8 mouse cellular contexts compared by ENCODE assay signal in the genomic region with DNA sequence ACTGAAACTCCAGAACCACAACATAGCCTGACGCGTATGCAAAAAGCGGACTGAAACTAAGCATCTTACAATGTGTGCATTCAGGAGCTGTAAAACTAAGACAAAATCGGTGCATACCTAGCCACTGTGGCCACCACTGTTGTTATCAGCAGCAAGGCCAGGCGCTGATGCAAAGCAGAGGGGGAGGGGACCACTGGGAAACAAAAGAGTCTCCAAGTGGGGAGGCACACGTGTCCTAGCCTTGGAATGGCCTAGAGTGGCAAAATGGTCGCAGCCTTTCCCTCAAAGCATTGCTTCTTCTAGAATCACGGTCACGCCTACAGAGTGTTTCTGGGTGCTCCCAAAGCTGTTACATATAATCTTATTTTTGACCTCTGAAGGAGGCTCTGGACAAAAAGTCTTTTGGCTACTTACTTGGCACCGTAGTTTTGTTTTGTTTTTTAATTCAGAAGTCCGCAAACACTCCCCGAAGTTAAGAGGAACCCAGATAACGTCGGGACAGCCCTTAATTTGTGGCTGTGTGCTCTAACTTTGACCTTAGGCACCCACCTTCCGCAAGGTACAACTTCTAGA. TPM values are rescaled to one million over a fixed set of nuclear protein-coding genes. Genes with fewer than 3 reads are reported as not detected.
DNase-seq lines count a peak whose midpoint lies in the region; ATAC-seq and TF ChIP-seq lines count a peak whose summit lies in the region.

No protein-coding gene starts in this region.

- TF ChIP-seq CTCF in C2C12 (IDR thresholded peaks at IDR 0.05; ENCODE audit: control insufficient read depth, insufficient read depth, insufficient read length), result no peak
- TF ChIP-seq CTCF in kidney, postnatal 0 days (IDR thresholded peaks at IDR 0.05; ENCODE audit: low read depth), result no peak

- peak overlapping the region; percentile 85 for H3K4me2 ChIP-seq in heart, embryonic 11.5 days
- peak overlapping the region; percentile 91 for H3K4me2 ChIP-seq in kidney, postnatal 0 days (ENCODE audit: low read length)
- H3K4me2 ChIP-seq in liver, embryonic 16.5 days (ENCODE audit: low read depth, low read length), result peak overlapping the region; percentile 71
- H3K4me2 ChIP-seq in neural tube, embryonic 11.5 days (ENCODE audit: low read depth), result peak overlapping the region; percentile 90

- peaks cover 57% of the 10 kb centered on the region for H3K79me3 ChIP-seq in C2C12 (ENCODE audit: low read depth)

- no peaks in the 10 kb centered on the region for H3K9me3 ChIP-seq in heart, embryonic 11.5 days (replicated peaks; ENCODE audit: control insufficient read depth, low read length)
- no peaks in the 10 kb centered on the region for H3K9me3 ChIP-seq in kidney, postnatal 0 days (replicated peaks; ENCODE audit: low read length)
- no peaks in the 10 kb centered on the region for H3K9me3 ChIP-seq in liver, embryonic 16.5 days (replicated peaks; ENCODE audit: control insufficient read depth, low read length)
- H3K9me3 ChIP-seq in neural tube, embryonic 11.5 days (ENCODE audit: control insufficient read depth, low read length), result no peaks in the 10 kb centered on the region

- H3K27ac ChIP-seq in heart, embryonic 11.5 days (ENCODE audit: low read depth, low read length), result peak overlapping the region; percentile 87
- H3K27ac ChIP-seq in kidney, postnatal 0 days, result peak overlapping the region; percentile 80
- H3K27ac ChIP-seq in liver, embryonic 16.5 days (ENCODE audit: low read length), result peak overlapping the region; percentile 90
- H3K27ac ChIP-seq in neural tube, embryonic 11.5 days (ENCODE audit: low read depth, low read length), result no peak overlapping the region

- H3K4me3 ChIP-seq in C2C12 (ENCODE audit: insufficient read depth, poor library complexity, severe bottlenecking), result peak overlapping the region; percentile 93
- peak overlapping the region; percentile 97 for H3K4me3 ChIP-seq in heart, embryonic 11.5 days (ENCODE audit: low read depth, low read length)
- peak overlapping the region; percentile 76 for H3K4me3 ChIP-seq in kidney, postnatal 0 days (replicated peaks; ENCODE audit: low read depth, low read length)
- H3K4me3 ChIP-seq in liver, embryonic 16.5 days (ENCODE audit: low read depth, low read length), result peak overlapping the region; percentile 90
- peak overlapping the region; percentile 84 for H3K4me3 ChIP-seq in neural tube, embryonic 11.5 days (ENCODE audit: low read depth, low read length)

- H3K36me3 ChIP-seq in C2C12 (ENCODE audit: control insufficient read depth, insufficient read depth), result peaks cover 32% of the 10 kb centered on the region
- H3K36me3 ChIP-seq in heart, embryonic 11.5 days (ENCODE audit: control insufficient read depth, insufficient read depth, low read length), result 0 out of 2 replicates have a peak, but pooled peaks cover 4% of the 10 kb centered on the region
- H3K36me3 ChIP-seq in kidney, postnatal 0 days (ENCODE audit: insufficient read depth, low read length), result peaks cover 7% of the 10 kb centered on the region
- H3K36me3 ChIP-seq in liver, embryonic 16.5 days (ENCODE audit: control insufficient read depth, insufficient read depth), result no peaks in the 10 kb centered on the region; the same call in 1 of the 2 replicates
- H3K36me3 ChIP-seq in neural tube, embryonic 11.5 days (ENCODE audit: control insufficient read depth, insufficient read depth, low read length), result no peaks in the 10 kb centered on the region

- H3K4me1 ChIP-seq in heart, embryonic 11.5 days (ENCODE audit: control insufficient read depth, insufficient read depth, low read length), result peaks cover 17% of the 10 kb centered on the region
- H3K4me1 ChIP-seq in kidney, postnatal 0 days (replicated peaks; ENCODE audit: insufficient read depth, low read length), result peaks cover 9% of the 10 kb centered on the region
- peaks cover 62% of the 10 kb centered on the region for H3K4me1 ChIP-seq in liver, embryonic 16.5 days (ENCODE audit: control insufficient read depth, low read depth, low read length)
- peaks cover 10% of the 10 kb centered on the region for H3K4me1 ChIP-seq in neural tube, embryonic 11.5 days (ENCODE audit: control insufficient read depth, insufficient read depth, low read length)

- peak overlapping the region; percentile 97 for H3K9ac ChIP-seq in heart, embryonic 11.5 days (ENCODE audit: low read depth, low read length)
- H3K9ac ChIP-seq in kidney, postnatal 0 days (ENCODE audit: low read depth, low read length), result peak overlapping the region; percentile 89
- peak overlapping the region; percentile 94 for H3K9ac ChIP-seq in liver, embryonic 16.5 days (ENCODE audit: low read depth, low read length)
- H3K9ac ChIP-seq in neural tube, embryonic 11.5 days (ENCODE audit: low read length), result peak overlapping the region; percentile 89

- peaks cover 60% of the 10 kb centered on the region for H3K79me2 ChIP-seq in C2C12 (ENCODE audit: control insufficient read depth, insufficient read depth)

- DNase-seq in adipocyte (ENCODE audit: low spot score), result peak; percentile 54
- peak; percentile 51 for DNase-seq in embryo, embryonic 11.5 days (ENCODE audit: low read depth, low spot score)
- peak; percentile 75 for DNase-seq in kidney, postnatal 0 days (ENCODE audit: low spot score)
- peak; percentile 67 for DNase-seq in neural tube, embryonic 11.5 days (ENCODE audit: low spot score)

- no peaks in the 10 kb centered on the region for H3K27me3 ChIP-seq in C2C12 (ENCODE audit: control insufficient read depth, insufficient read depth, insufficient read length)
- no peaks in the 10 kb centered on the region for H3K27me3 ChIP-seq in heart, embryonic 11.5 days (ENCODE audit: control insufficient read depth, insufficient read depth, low read length)
- no peaks in the 10 kb centered on the region; the same call in 1 of the 2 replicates for H3K27me3 ChIP-seq in kidney, postnatal 0 days (ENCODE audit: insufficient read depth, low read length)
- H3K27me3 ChIP-seq in liver, embryonic 16.5 days (ENCODE audit: control insufficient read depth, insufficient read depth, low read depth, low read length), result no peaks in the 10 kb centered on the region
- no peaks in the 10 kb centered on the region for H3K27me3 ChIP-seq in neural tube, embryonic 11.5 days (ENCODE audit: control insufficient read depth, insufficient read depth, low read length)

- 2% methylated on average over 15 of the region's 15 CpGs for WGBS in heart, embryonic 11.5 days (ENCODE audit: insufficient replicate concordance)
- 3% methylated on average over 15 of the region's 15 CpGs for WGBS in kidney, postnatal 0 days
- WGBS in liver, embryonic 16.5 days (ENCODE audit: insufficient replicate concordance), result under 1% methylated on average over 15 of the region's 15 CpGs
- 3% methylated on average over 15 of the region's 15 CpGs for WGBS in neural tube, embryonic 11.5 days

- peak; percentile 66; the same call in 1 of the 2 replicates for ATAC-seq in heart, embryonic 11.5 days (replicated peaks; ENCODE audit: insufficient number of reproducible peaks, low FRiP score, low TSS enrichment)
- ATAC-seq in kidney, postnatal 0 days (replicated peaks; ENCODE audit: low FRiP score, low read depth), result peak; percentile 61
- peak; percentile 7; the same call in 1 of the 2 replicates for ATAC-seq in liver, embryonic 16.5 days (ENCODE audit: low read depth)
- ATAC-seq in neural tube, embryonic 11.5 days (ENCODE audit: insufficient read depth, low FRiP score, low TSS enrichment), result peak; percentile 62
- ATAC-seq in monocyte, adult 5-6 weeks (replicated peaks; ENCODE audit: insufficient number of reproducible peaks, low FRiP score, low TSS enrichment, poor library complexity, severe bottlenecking), result no peak

- peak overlapping the region; percentile 92 for H3ac ChIP-seq in C2C12 (ENCODE audit: control insufficient read depth, insufficient read length, low read depth)

TF ChIP-seq in C2C12, 6 proteins besides CTCF, POLR2A, EP300 and RAD21:
- TF ChIP-seq MYOD1 (IDR thresholded peaks at IDR 0.05; ENCODE audit: control insufficient read depth, insufficient read length, low read depth) (no peak), MYOG (IDR thresholded peaks at IDR 0.05; ENCODE audit: control insufficient read depth, extremely low read depth, insufficient read length) (no peak), MAX (IDR thresholded peaks at IDR 0.05) (peak; percentile 75), FOSL1 (IDR thresholded peaks at IDR 0.05; ENCODE audit: insufficient read depth, low read length, poor library complexity, severe bottlenecking) (no peak), CEBPB (IDR thresholded peaks at IDR 0.05; ENCODE audit: low read depth) (no peak), USF1 (IDR thresholded peaks at IDR 0.05; ENCODE audit: low read depth) (peak; percentile 60)

RNA-seq across cellular contexts. Expression of a gene that starts 0.9 kb away (rescaled TPM):
- 300 TPM for polyA plus RNA-seq in C2C12 (2012; fragmentation: generic; extraction: Trizol)
- 446 and 456 TPM in 2 replicates for polyA plus RNA-seq in heart, embryonic 11.5 days (2014; fragmentation: Nextera tagmentation; extraction: Ambion mirVana)
- polyA plus RNA-seq in kidney, postnatal 0 days (2015; fragmentation: Nextera tagmentation; extraction: Ambion mirVana), result 361 and 381 TPM in 2 replicates
- polyA plus RNA-seq in liver, embryonic 16.5 days (2015; fragmentation: Nextera tagmentation; extraction: Ambion mirVana), result 383 and 398 TPM in 2 replicates
- 457 and 477 TPM in 2 replicates for polyA plus RNA-seq in neural tube, embryonic 11.5 days (2014; fragmentation: Nextera tagmentation; extraction: Ambion mirVana)
- total RNA-seq in monocyte, adult 5-6 weeks (2017), result 147 to 194 TPM (median 189 TPM) in 3 replicates
